Mouse (Mus musculus) mature B cell (primary cell): Measurements from ENCODE around the gene Robo3.

ENCODE experiments used
- in situ Hi-C: fragments of 300-500 bp; cut with MboI; formaldehyde crosslinking; loops from 2 replicates; pipeline ENCODE4 v1.14.3; 2019

Robo3 gene

GRCm38 (mm10) chr9:37368081-37368830, 64.8 kb downstream of the Robo3 start:
- in situ Hi-C loops = no loop called here

DNA sequence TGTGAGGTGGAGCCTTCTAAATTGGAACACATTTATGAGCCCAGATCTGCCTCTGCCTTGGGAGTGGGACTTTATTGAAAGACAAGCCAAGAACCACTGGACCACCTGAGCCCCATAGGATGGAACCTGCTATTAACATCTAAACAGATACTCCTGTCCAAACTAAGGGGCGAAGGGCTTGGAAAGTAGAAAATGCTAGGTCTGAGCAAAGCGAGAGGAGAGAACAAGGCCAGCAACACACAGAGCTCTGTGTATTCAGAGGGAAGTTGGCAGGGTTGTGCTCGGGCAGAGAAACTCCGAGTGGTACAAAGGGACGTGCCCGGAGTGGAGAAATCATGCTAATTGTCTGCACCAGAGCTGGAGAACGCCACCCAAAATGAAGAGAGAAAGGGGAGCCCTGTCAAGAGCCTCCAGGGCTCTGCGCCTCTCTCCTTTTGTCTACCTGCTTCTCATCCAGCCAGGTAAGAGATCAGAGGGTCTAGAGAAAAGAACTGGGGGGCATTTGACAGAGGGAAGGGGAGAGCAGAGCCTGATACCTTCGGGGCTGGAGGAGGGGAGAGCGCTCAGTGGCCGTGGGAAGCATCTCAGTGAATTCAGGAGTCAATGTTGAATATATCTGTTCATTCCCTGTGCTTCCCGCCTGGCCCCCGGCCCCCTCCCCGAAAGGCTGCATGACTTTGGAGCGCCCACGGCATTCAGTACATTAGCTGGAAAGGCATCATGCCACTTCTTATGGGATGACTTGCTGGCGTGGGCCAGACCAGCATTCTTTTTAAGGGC, 65.6 kb downstream of the Robo3 start, which contains the start of gene Hepacam:
Hepacam (plus strand) TSS at position 51 of the 780 bp plus-strand sequence.
- in situ Hi-C loops = no loop called here

GRCm38 (mm10) chr9:37365706-37366105, 67.3 kb downstream of the Robo3 start:
- in situ Hi-C loops = no loop called here
